Mouse (Mus musculus) heart, postnatal 0 days (tissue): ENCODE data around the gene Lpar5.

Experiments
- CTCF ChIP-seq: IDR thresholded peaks from 2 replicates; pipeline ENCODE4 v1.5.1; 2016; ENCODE audit warnings: antibody characterized with exemption, control low read depth, low read depth
- EP300 ChIP-seq: IDR thresholded peaks from 2 replicates; pipeline ENCODE4 v1.6.1; 2016; ENCODE audit warnings: antibody characterized with exemption, low read depth

GRCm38 (mm10) chr6:125063906-125064305 lies 3.8 kb upstream of the Lpar5 start:
- TF ChIP-seq CTCF, result no peak
- no peak for TF ChIP-seq EP300
